Mouse (Mus musculus) kidney, embryonic 14.5 days (tissue): ENCODE measurements around the gene Nr1h5. TPM values are rescaled to one million over a fixed set of nuclear protein-coding genes. Genes with fewer than 3 reads are reported as not detected.

ENCODE experiments used
- ATAC-seq: fragments of 200-750 bp; cut with Nextera tagmentation; 2 replicates; pipeline ENCODE4 v1.8.0; 2017; ENCODE audit warnings: moderate number of reproducible peaks, mild to moderate bottlenecking, moderate TSS enrichment, moderate library complexity; ENCODE audit not compliant: low FRiP score, low TSS enrichment
- H3K27ac ChIP-seq: fragments of 300-500 bp; sonication (generic); 2 replicates; pipeline ENCODE4 v1.5.1; 2014; ENCODE audit warnings: low read depth, mild to moderate bottlenecking, low read length, moderate library complexity, mixed read lengths
- H3K27me3 ChIP-seq: fragments of 300-500 bp; sonication (generic); 2 replicates; pipeline ENCODE4 v1.6.1; 2014; ENCODE audit warnings: mild to moderate bottlenecking, low read length; ENCODE audit not compliant: control insufficient read depth, insufficient read depth
- H3K36me3 ChIP-seq: fragments of 300-500 bp; sonication (generic); 2 replicates; pipeline ENCODE4 v1.6.1; 2014; ENCODE audit warnings: low read length, mixed read lengths; ENCODE audit not compliant: control insufficient read depth, insufficient read depth
- H3K4me1 ChIP-seq: fragments of 300-500 bp; sonication (generic); 2 replicates; pipeline ENCODE4 v1.6.1; 2014; ENCODE audit warnings: low read length, mixed read lengths; ENCODE audit not compliant: control insufficient read depth, insufficient read depth
- H3K4me2 ChIP-seq: fragments of 300-500 bp; sonication (generic); replicated peaks from 2 replicates; pipeline ENCODE4 v1.6.1; 2014; ENCODE audit warnings: low read depth, mild to moderate bottlenecking, low read length
- H3K4me3 ChIP-seq: fragments of 300-500 bp; sonication (generic); 2 replicates; pipeline ENCODE4 v1.5.1; 2014; ENCODE audit warnings: mild to moderate bottlenecking, low read length
- H3K9ac ChIP-seq: fragments of 300-500 bp; sonication (generic); 2 replicates; pipeline ENCODE4 v1.6.1; 2014; ENCODE audit warnings: low read depth, mild to moderate bottlenecking, low read length, moderate library complexity
- H3K9me3 ChIP-seq: fragments of 300-500 bp; sonication (generic); 2 replicates; pipeline ENCODE4 v1.6.1; 2016; ENCODE audit warnings: low read length; ENCODE audit not compliant: control insufficient read depth
- WGBS: fragments of 180-500 bp; shearing (Covaris S2); extraction: QIAGEN DNeasy Blood & Tissue Kit; methylation state at CpG from one replicate; pipeline ENCODE4 v1.1.7; 2014; 5-methylcytosine and 5-hydroxymethylcytosine counted together
- polyA plus RNA-seq: library from polyadenylated mRNA; unstranded; fragments of >200 nt; fragmentation: Nextera tagmentation; extraction: Ambion mirVana; gene quantifications from 2 replicates; pipeline ENCODE4 v1.2.1, GENCODE M21; 2014

Gene Nr1h5
- polyA plus RNA-seq, 1 experiment from 2014 or later = not detected

DNA sequence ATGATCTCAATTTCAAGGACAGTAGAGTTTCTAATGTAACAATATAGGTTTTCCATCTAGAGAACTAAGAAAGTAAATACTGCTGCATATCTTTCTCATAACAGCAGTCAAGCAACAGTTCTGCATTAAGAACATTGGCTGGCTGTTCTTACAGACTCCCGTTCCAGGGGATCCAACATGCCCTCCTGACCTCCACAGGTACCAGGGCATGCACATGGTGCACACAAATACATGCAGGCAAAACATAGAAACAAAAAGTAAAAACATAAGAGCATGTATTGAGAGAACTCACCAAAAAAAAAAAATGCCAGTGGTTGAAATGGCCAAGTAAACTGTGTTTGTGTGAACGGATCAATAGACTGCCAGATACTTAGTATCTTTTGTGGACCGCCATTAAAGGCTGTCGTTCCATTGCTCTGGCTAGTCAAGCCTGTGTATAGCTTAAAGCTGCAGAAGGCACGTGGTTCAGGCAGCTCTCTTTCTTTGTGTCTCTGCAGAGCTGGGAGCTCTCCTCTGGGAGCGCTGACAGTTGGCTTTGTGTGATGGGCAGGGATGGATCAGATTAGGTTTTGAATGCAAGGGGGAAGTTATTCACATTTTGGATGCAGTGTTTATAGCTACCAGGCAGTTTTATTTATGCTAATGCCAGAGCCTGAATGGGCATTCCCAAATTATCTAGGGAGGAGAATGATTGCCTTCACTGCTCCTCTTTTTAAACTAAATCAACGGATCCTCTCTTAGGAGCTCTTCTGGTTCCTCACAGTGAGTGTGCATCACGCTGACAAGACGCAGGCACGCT, 15.8 kb upstream of the Nr1h5 start:
- WGBS = 48% methylated on average over 10 of the region's 10 CpGs
- no peaks in the 10 kb centered on the region for H3K27me3 ChIP-seq
- H3K27ac ChIP-seq = no peak overlapping the region
- H3K9me3 ChIP-seq = no peaks in the 10 kb centered on the region; the same call in 1 of the 2 replicates
- no peak for ATAC-seq
- H3K4me2 ChIP-seq = no peak overlapping the region
- H3K9ac ChIP-seq = no peak overlapping the region
- H3K4me1 ChIP-seq = no peaks in the 10 kb centered on the region
- H3K36me3 ChIP-seq = no peaks in the 10 kb centered on the region
- H3K4me3 ChIP-seq = no peak overlapping the region

DNA sequence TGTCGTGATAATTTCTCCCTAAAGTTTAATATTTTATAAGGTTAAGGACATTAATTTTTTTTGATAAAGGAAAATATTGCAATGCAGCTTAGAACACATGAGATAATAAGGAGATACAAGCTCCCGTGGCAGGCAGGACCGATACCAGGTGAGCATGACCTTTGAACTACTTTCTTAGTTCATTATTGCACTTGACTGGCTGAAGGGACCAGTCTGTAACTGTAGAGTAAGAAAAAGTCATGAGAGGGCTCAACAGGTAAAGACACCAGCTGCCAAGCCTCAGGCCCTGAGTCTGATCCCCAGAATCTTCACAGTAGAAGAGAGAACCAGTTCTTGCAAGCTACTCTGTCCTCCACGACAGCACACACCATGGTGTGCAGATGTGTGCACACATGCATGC, 13.0 kb upstream of the Nr1h5 start:
- Histone ChIP-seq H3K27me3 (no peaks in the 10 kb centered on the region), H3K27ac (no peak overlapping the region), H3K4me1 (no peaks in the 10 kb centered on the region), H3K4me2 (no peak overlapping the region), H3K9ac (no peak overlapping the region), H3K9me3 (no peaks in the 10 kb centered on the region), H3K36me3 (no peaks in the 10 kb centered on the region), H3K4me3 (no peak overlapping the region)
- 81% methylated on average over 4 of the region's 4 CpGs for WGBS
- no peak for ATAC-seq

DNA sequence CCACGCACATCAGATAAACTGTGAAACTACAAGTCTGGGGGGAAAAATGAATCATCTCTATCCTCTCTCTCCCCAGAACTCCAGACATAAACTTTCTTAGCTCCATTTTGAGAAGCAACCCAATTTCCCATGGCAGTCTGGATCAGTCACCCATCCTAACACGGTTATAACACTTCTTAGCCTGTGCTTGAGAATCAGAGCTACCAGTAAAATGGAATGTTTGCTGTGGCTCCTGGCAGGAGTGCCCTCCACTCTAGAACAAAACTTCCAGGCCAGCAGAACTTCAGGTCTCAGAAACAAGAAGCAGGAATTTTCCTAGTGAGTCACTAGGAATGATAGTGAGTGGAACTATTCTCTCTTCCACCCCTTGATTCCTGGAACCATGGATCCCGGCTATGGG, 6.6 kb upstream of the Nr1h5 start:
- WGBS = 86% methylated on average over 3 of the region's 3 CpGs
- ATAC-seq = no peak
- Histone ChIP-seq H3K9ac (no peak overlapping the region), H3K4me1 (no peaks in the 10 kb centered on the region), H3K9me3 (no peaks in the 10 kb centered on the region), H3K36me3 (no peaks in the 10 kb centered on the region), H3K27ac (no peak overlapping the region), H3K4me2 (no peak overlapping the region), H3K27me3 (no peaks in the 10 kb centered on the region), H3K4me3 (no peak overlapping the region)

DNA sequence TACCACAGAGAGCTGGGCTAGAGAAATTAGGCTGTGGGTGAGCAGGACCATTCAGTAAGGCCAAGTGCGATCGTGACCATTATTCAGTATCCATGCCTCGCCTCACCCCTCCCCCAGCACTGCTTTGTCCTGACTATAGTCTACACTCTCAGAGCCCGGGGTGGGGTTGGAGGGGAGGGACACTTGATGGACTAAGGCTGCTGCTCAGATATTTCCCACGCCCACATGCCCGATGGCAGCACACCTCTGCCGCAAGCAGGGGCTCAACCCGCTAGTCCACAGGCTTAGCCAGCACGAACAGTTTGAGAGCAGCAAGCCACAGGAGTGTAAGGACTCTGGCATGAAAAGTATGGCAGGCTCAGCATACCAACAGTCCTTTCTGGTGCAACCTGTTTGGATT, 6.1 kb upstream of the Nr1h5 start:
- Histone ChIP-seq H3K9ac (no peak overlapping the region), H3K4me2 (no peak overlapping the region), H3K9me3 (no peaks in the 10 kb centered on the region), H3K27me3 (no peaks in the 10 kb centered on the region), H3K4me1 (no peaks in the 10 kb centered on the region), H3K27ac (no peak overlapping the region), H3K36me3 (no peaks in the 10 kb centered on the region), H3K4me3 (no peak overlapping the region)
- 80% methylated on average over 9 of the region's 9 CpGs for WGBS
- no peak for ATAC-seq

DNA sequence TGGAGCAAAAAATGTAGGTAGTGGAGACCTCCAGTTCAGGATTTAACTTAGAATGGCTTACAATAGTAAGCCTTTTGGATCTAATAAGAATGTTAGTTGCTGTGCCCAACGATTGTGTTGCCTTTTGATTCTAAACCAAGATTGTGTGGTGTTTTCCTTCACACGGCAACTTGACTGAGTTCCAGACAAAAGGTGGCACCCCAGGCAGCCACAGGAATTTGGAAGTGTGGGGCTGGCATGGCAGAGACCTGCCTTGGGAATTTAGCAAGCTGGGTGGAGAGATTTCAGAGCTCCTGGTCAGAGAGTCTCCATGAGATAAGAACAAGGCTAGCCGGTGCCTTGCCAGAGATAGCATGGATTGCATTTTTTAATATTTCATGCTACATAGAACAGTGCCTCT, 8.3 kb downstream of the Nr1h5 start:
- Histone ChIP-seq H3K27ac (no peak overlapping the region), H3K4me1 (no peaks in the 10 kb centered on the region), H3K4me3 (no peak overlapping the region), H3K9me3 (no peaks in the 10 kb centered on the region), H3K27me3 (no peaks in the 10 kb centered on the region), H3K4me2 (no peak overlapping the region), H3K9ac (no peak overlapping the region), H3K36me3 (no peaks in the 10 kb centered on the region)
- WGBS = 81% methylated on average over 3 of the region's 3 CpGs
- ATAC-seq = no peak

DNA sequence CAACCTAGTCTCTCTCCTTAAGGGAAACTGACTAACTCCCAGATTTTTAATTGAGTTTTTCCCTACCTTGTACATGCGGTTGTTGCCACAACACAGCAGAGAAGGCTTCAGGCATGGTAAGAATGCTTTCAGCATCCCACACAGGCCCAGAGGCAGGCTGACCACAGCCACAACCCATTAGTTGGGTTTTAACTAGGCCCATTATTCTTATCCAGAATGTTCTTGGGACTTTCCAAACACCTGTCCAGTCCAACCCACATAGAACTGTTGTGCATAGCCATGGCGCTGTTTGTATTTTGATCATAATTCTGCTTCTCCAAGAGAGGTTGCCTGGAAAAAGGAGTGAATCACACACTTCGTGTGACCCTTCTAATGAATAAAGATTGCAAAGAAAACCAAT, 8.8 kb downstream of the Nr1h5 start:
- no peak for ATAC-seq
- WGBS = 91% methylated on average over 3 of the region's 3 CpGs

DNA sequence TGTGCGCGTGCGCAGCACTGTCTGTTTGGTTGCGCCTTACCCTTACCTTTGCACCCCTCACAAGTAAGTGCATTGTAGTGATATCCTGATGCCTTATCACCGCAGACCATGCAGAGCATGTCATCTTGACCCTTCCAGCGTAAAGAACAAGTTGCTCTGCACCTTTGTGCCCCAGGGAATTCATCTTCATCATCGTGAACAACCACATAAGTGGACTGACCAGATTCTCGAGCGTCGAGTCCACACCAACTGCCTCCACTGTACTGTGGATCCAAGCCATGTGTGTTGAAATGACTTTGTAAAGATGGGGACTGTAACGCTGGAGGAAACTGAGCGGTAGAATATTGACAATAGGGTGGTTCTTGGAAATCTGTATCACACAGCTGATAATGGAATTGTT, 9.5 kb downstream of the Nr1h5 start:
- no peaks in the 10 kb centered on the region for H3K27me3 ChIP-seq
- no peak overlapping the region for H3K27ac ChIP-seq
- no peak for ATAC-seq
- H3K4me1 ChIP-seq = no peaks in the 10 kb centered on the region
- H3K9me3 ChIP-seq = no peaks in the 10 kb centered on the region
- H3K36me3 ChIP-seq = no peaks in the 10 kb centered on the region
- H3K4me3 ChIP-seq = no peak overlapping the region
- H3K4me2 ChIP-seq = no peak overlapping the region
- H3K9ac ChIP-seq = no peak overlapping the region
- 91% methylated on average over 12 of the region's 12 CpGs for WGBS

More for the DNA sequence above, 8.8 kb downstream of the Nr1h5 start:
- H3K9ac ChIP-seq = no peak overlapping the region
- H3K27me3 ChIP-seq = no peaks in the 10 kb centered on the region
- no peak overlapping the region for H3K4me3 ChIP-seq
- H3K9me3 ChIP-seq = no peaks in the 10 kb centered on the region
- H3K36me3 ChIP-seq = no peaks in the 10 kb centered on the region
- H3K27ac ChIP-seq = no peak overlapping the region
- no peak overlapping the region for H3K4me2 ChIP-seq
- H3K4me1 ChIP-seq = no peaks in the 10 kb centered on the region

DNA sequence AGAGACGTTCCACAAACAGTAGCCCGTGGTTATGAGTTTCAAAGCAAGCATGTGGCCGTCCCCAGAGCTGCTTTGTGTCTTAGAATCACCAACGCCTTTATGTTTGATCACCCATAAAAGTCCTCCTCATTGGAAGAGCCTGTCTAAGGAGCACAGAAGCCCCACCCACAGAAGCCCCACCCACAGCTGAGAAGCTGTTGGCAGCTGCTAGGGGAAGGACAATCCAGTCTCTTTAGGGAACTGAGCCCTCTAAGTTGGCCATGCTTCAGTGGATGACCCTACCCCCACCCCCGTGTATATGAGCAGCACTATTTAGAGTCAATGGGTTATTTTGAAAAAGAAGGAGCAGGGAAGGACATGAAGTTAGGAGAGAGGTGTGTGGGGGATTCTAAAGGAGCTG, 17.1 kb downstream of the Nr1h5 start:
- H3K27me3 ChIP-seq = no peaks in the 10 kb centered on the region
- no peak overlapping the region for H3K4me2 ChIP-seq
- H3K9ac ChIP-seq = no peak overlapping the region
- WGBS = 56% methylated on average over 5 of the region's 5 CpGs
- H3K9me3 ChIP-seq = no peaks in the 10 kb centered on the region
- ATAC-seq = no peak
- H3K36me3 ChIP-seq = no peaks in the 10 kb centered on the region
- H3K4me1 ChIP-seq = no peaks in the 10 kb centered on the region
- H3K4me3 ChIP-seq = no peak overlapping the region
- H3K27ac ChIP-seq = no peak overlapping the region

DNA sequence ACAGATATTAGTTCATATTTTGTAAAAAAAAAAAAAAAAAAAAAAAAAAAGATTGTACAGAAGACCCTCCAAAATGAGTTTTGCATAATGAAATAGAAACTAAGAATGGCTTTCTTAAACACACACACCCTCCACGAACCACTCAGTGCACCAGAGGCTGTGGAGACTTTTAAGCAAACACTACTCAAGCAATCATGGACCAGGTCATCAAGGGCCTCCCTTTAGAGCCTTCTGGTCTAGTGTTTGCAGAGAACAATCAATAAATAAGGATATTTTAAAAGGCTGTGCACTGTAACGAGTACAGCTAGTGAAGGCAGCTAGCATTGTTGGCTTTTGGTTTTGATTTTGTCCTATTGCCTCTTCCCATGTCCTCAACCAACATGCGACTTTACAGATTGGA, 17.6 kb downstream of the Nr1h5 start:
- H3K27me3 ChIP-seq = no peaks in the 10 kb centered on the region
- WGBS = 86% methylated on average over 3 of the region's 3 CpGs
- no peak for ATAC-seq
- H3K9me3 ChIP-seq = no peaks in the 10 kb centered on the region
- H3K4me2 ChIP-seq = no peak overlapping the region
- H3K4me3 ChIP-seq = no peak overlapping the region
- H3K36me3 ChIP-seq = no peaks in the 10 kb centered on the region
- H3K27ac ChIP-seq = no peak overlapping the region
- no peak overlapping the region for H3K9ac ChIP-seq
- H3K4me1 ChIP-seq = no peaks in the 10 kb centered on the region
